Mouse (Mus musculus): Measurements from ENCODE around the gene Dbh. TPM values are rescaled to one million over a fixed set of nuclear protein-coding genes. Genes with fewer than 3 reads are reported as not detected.

Dbh gene
- polyA plus RNA-seq, 1 experiment, result 0.69 TPM

GRCm38 (mm10) chr2:27175696-27176267, 10.7 kb downstream of the Dbh start:
- Histone ChIP-seq H3K27ac (ENCODE audit: control insufficient read depth, insufficient read depth, low read length) (0 out of 2 replicates have a peak overlapping the region, but pooled peaks have one; percentile 4), H3K4me3 (ENCODE audit: control insufficient read depth, insufficient read depth, low read length) (no peak overlapping the region), H3K36me3 (ENCODE audit: control insufficient read depth, insufficient read depth, low read length) (no peaks in the 10 kb centered on the region), H3K4me1 (replicated peaks; ENCODE audit: control insufficient read depth, insufficient read depth, low read length) (peaks cover 29% of the 10 kb centered on the region), H3K27me3 (ENCODE audit: control insufficient read depth, insufficient read depth, low read length) (no peaks in the 10 kb centered on the region)
- DNase-seq, result peak; percentile 54
- TF ChIP-seq CTCF (IDR thresholded peaks at IDR 0.05; ENCODE audit: borderline replicate concordance, control insufficient read depth, extremely low read depth, insufficient read depth, low read length, poor library complexity) (no peak), POLR2A (IDR thresholded peaks at IDR 0.05; ENCODE audit: control insufficient read depth, extremely low read depth, insufficient read depth, low read length, poor library complexity) (no peak)
- WGBS, result 19% methylated on average over 10 of the region's 10 CpGs

GRCm38 (mm10) chr2:27179101-27179500, 14.1 kb downstream of the Dbh start:
- TF ChIP-seq POLR2A (IDR thresholded peaks at IDR 0.05; ENCODE audit: control insufficient read depth, extremely low read depth, insufficient read depth, low read length, poor library complexity), result no peak
- no peak for TF ChIP-seq CTCF (IDR thresholded peaks at IDR 0.05; ENCODE audit: borderline replicate concordance, control insufficient read depth, extremely low read depth, insufficient read depth, low read length, poor library complexity)
- Histone ChIP-seq H3K27ac (ENCODE audit: control insufficient read depth, insufficient read depth, low read length) (no peak overlapping the region), H3K4me1 (replicated peaks; ENCODE audit: control insufficient read depth, insufficient read depth, low read length) (peaks cover 29% of the 10 kb centered on the region), H3K36me3 (ENCODE audit: control insufficient read depth, insufficient read depth, low read length) (no peaks in the 10 kb centered on the region), H3K4me3 (ENCODE audit: control insufficient read depth, insufficient read depth, low read length) (no peak overlapping the region), H3K27me3 (ENCODE audit: control insufficient read depth, insufficient read depth, low read length) (no peaks in the 10 kb centered on the region)
- WGBS, result 94% methylated on average over 8 of the region's 8 CpGs
- DNase-seq, result no peak

GRCm38 (mm10) chr2:27181907-27182306, 16.9 kb downstream of the Dbh start:
- 92% methylated on average over 4 of the region's 4 CpGs for WGBS
- H3K27ac ChIP-seq (ENCODE audit: control insufficient read depth, insufficient read depth, low read length), result no peak overlapping the region
- no peak overlapping the region for H3K4me3 ChIP-seq (ENCODE audit: control insufficient read depth, insufficient read depth, low read length)
- no peaks in the 10 kb centered on the region for H3K36me3 ChIP-seq (ENCODE audit: control insufficient read depth, insufficient read depth, low read length)
- H3K27me3 ChIP-seq (ENCODE audit: control insufficient read depth, insufficient read depth, low read length), result no peaks in the 10 kb centered on the region
- TF ChIP-seq CTCF (IDR thresholded peaks at IDR 0.05; ENCODE audit: borderline replicate concordance, control insufficient read depth, extremely low read depth, insufficient read depth, low read length, poor library complexity) (no peak), POLR2A (IDR thresholded peaks at IDR 0.05; ENCODE audit: control insufficient read depth, extremely low read depth, insufficient read depth, low read length, poor library complexity) (no peak)
- DNase-seq, result no peak
- peaks cover 4% of the 10 kb centered on the region; the same call in 1 of the 2 replicates for H3K4me1 ChIP-seq (replicated peaks; ENCODE audit: control insufficient read depth, insufficient read depth, low read length)

- TF ChIP-seq POLR2A (IDR thresholded peaks at IDR 0.05; ENCODE audit: control insufficient read depth, extremely low read depth, insufficient read depth, low read length, poor library complexity) (no peak), CTCF (IDR thresholded peaks at IDR 0.05; ENCODE audit: borderline replicate concordance, control insufficient read depth, extremely low read depth, insufficient read depth, low read length, poor library complexity) (no peak)
- WGBS, result 89% methylated on average over 12 of the region's 12 CpGs
These were observed 18.7 kb downstream of the Dbh start for GRCm38 (mm10) chr2:27183734-27184133.

GRCm38 (mm10) chr2:27187531-27187930, 22.5 kb downstream of the Dbh start:
- DNase-seq, result no peak
- WGBS, result 48% methylated on average over 6 of the region's 6 CpGs
- Histone ChIP-seq H3K4me1 (replicated peaks; ENCODE audit: control insufficient read depth, insufficient read depth, low read length) (peaks cover 12% of the 10 kb centered on the region; the same call in 1 of the 2 replicates), H3K36me3 (ENCODE audit: control insufficient read depth, insufficient read depth, low read length) (no peaks in the 10 kb centered on the region), H3K27me3 (ENCODE audit: control insufficient read depth, insufficient read depth, low read length) (no peaks in the 10 kb centered on the region), H3K4me3 (ENCODE audit: control insufficient read depth, insufficient read depth, low read length) (no peak overlapping the region), H3K27ac (ENCODE audit: control insufficient read depth, insufficient read depth, low read length) (peak overlapping the region; percentile 15; the same call in 1 of the 2 replicates)
- TF ChIP-seq CTCF (IDR thresholded peaks at IDR 0.05; ENCODE audit: borderline replicate concordance, control insufficient read depth, extremely low read depth, insufficient read depth, low read length, poor library complexity) (no peak), POLR2A (IDR thresholded peaks at IDR 0.05; ENCODE audit: control insufficient read depth, extremely low read depth, insufficient read depth, low read length, poor library complexity) (no peak)

More at GRCm38 (mm10) chr2:27183734-27184133, 18.7 kb downstream of the Dbh start:
- Histone ChIP-seq H3K4me1 (replicated peaks; ENCODE audit: control insufficient read depth, insufficient read depth, low read length) (peaks cover 12% of the 10 kb centered on the region; the same call in 1 of the 2 replicates), H3K4me3 (ENCODE audit: control insufficient read depth, insufficient read depth, low read length) (no peak overlapping the region), H3K36me3 (ENCODE audit: control insufficient read depth, insufficient read depth, low read length) (no peaks in the 10 kb centered on the region), H3K27ac (ENCODE audit: control insufficient read depth, insufficient read depth, low read length) (no peak overlapping the region), H3K27me3 (ENCODE audit: control insufficient read depth, insufficient read depth, low read length) (no peaks in the 10 kb centered on the region)
- no peak for DNase-seq

GRCm38 (mm10) chr2:27189994-27190393, 25.0 kb downstream of the Dbh start:
- no peak overlapping the region for H3K4me3 ChIP-seq (ENCODE audit: control insufficient read depth, insufficient read depth, low read length)
- H3K4me1 ChIP-seq (replicated peaks; ENCODE audit: control insufficient read depth, insufficient read depth, low read length), result peaks cover 12% of the 10 kb centered on the region; the same call in 1 of the 2 replicates
- H3K27ac ChIP-seq (ENCODE audit: control insufficient read depth, insufficient read depth, low read length), result no peak overlapping the region
- H3K36me3 ChIP-seq (ENCODE audit: control insufficient read depth, insufficient read depth, low read length), result no peaks in the 10 kb centered on the region
- no peaks in the 10 kb centered on the region for H3K27me3 ChIP-seq (ENCODE audit: control insufficient read depth, insufficient read depth, low read length)
- WGBS, result 93% methylated on average over 4 of the region's 4 CpGs
- TF ChIP-seq CTCF (IDR thresholded peaks at IDR 0.05; ENCODE audit: borderline replicate concordance, control insufficient read depth, extremely low read depth, insufficient read depth, low read length, poor library complexity), result no peak
- no peak for DNase-seq
